Mouse (Mus musculus): Measurements from ENCODE around the gene Arhgef1. TPM values are rescaled to one million over a fixed set of nuclear protein-coding genes. Genes with fewer than 3 reads are reported as not detected.

Gene Arhgef1
- polyA plus RNA-seq, 1 experiment: 39.6 TPM

DNA sequence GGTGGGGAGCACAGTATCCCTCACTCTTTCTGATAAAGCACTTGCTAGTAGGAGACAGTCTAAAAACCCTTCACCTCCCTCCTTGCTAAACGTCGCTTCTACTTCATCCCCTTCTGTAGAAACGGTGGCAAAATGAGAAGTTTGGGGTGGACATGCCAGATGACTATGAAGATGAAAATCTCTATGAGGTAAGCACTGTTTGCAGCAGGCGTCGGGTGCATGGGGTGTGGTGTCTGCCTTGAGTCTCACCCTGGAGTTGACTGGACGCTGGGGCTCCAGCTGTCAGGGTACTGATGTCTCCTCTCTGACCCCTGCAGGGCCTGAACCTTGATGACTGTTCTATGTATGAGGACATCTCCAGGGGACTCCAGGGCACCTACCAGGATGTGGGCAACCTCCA is 1.6 kb upstream of the Arhgef1 start:
- TF ChIP-seq CTCF (IDR thresholded peaks at IDR 0.05; ENCODE audit: control insufficient read depth, insufficient read depth, insufficient replicate concordance, low read depth, low read length) (no peak), POLR2A (IDR thresholded peaks at IDR 0.05; ENCODE audit: control insufficient read depth, low read depth, low read length) (no peak)
- H3K4me1 ChIP-seq (ENCODE audit: control insufficient read depth, insufficient read depth, low read length): peaks cover 3% of the 10 kb centered on the region; the same call in 1 of the 2 replicates
- H3K4me3 ChIP-seq (ENCODE audit: control insufficient read depth, low read depth, low read length): no peak overlapping the region
- H3K36me3 ChIP-seq (ENCODE audit: control insufficient read depth, insufficient read depth, low read length): no peaks in the 10 kb centered on the region
- H3K27ac ChIP-seq (ENCODE audit: control insufficient read depth, insufficient read depth, low read depth, low read length): no peak overlapping the region
- H3K27me3 ChIP-seq (ENCODE audit: control insufficient read depth, insufficient read depth, low read length): no peaks in the 10 kb centered on the region

DNA sequence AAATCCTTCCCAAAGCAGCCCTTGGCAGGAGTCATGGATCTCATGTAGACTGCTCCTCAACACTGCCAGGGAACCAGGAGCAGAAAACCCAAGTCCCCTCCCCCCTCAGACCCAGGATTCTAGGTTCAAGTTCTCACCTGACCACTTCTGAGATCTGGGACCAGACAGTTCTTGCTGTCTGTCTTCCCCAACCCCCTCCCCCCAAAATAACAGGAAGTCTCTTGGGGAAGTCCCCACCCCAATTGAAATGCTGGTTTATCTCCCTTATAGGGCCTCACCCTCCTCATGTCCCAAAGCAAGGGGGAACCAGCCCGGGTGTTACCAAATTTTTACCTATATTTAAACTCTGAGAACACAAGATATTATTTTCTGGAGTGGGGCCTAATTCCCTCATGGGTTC is 870 bp upstream of the Arhgef1 start:
- Histone ChIP-seq H3K4me1 (ENCODE audit: control insufficient read depth, insufficient read depth, low read length) (peaks cover 3% of the 10 kb centered on the region; the same call in 1 of the 2 replicates), H3K27ac (ENCODE audit: control insufficient read depth, insufficient read depth, low read depth, low read length) (no peak overlapping the region), H3K36me3 (ENCODE audit: control insufficient read depth, insufficient read depth, low read length) (no peaks in the 10 kb centered on the region), H3K4me3 (ENCODE audit: control insufficient read depth, low read depth, low read length) (no peak overlapping the region), H3K27me3 (ENCODE audit: control insufficient read depth, insufficient read depth, low read length) (no peaks in the 10 kb centered on the region)
- TF ChIP-seq CTCF (IDR thresholded peaks at IDR 0.05; ENCODE audit: control insufficient read depth, insufficient read depth, insufficient replicate concordance, low read depth, low read length) (no peak), POLR2A (IDR thresholded peaks at IDR 0.05; ENCODE audit: control insufficient read depth, low read depth, low read length) (no peak)

DNA sequence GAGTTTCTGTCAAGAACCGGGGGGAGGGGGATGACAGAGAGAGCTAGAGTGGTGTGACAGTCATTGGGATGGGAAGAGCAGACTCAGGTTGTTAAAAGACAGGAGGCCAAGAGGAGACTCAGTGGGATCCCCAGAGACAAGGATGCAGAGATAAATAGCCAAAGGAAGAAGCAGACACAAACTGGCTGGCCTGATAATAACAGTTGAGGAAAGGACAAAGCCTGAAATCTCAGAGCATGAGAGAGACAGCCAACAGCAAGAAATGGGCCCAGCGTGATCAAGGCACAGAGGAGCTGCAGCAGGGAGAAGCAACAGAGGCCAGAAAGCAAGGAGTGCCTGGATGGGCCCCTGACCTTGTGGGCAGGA is 465 bp upstream of the Arhgef1 start:
- H3K27ac ChIP-seq (ENCODE audit: control insufficient read depth, insufficient read depth, low read depth, low read length): peak overlapping the region; percentile 56; the same call in 1 of the 2 replicates
- H3K4me1 ChIP-seq (ENCODE audit: control insufficient read depth, insufficient read depth, low read length): peaks cover 3% of the 10 kb centered on the region; the same call in 1 of the 2 replicates
- H3K36me3 ChIP-seq (ENCODE audit: control insufficient read depth, insufficient read depth, low read length): no peaks in the 10 kb centered on the region
- H3K4me3 ChIP-seq (ENCODE audit: control insufficient read depth, low read depth, low read length): peak overlapping the region; percentile 71
- H3K27me3 ChIP-seq (ENCODE audit: control insufficient read depth, insufficient read depth, low read length): no peaks in the 10 kb centered on the region
- TF ChIP-seq POLR2A (IDR thresholded peaks at IDR 0.05; ENCODE audit: control insufficient read depth, low read depth, low read length) (no peak), CTCF (IDR thresholded peaks at IDR 0.05; ENCODE audit: control insufficient read depth, insufficient read depth, insufficient replicate concordance, low read depth, low read length) (no peak)

DNA sequence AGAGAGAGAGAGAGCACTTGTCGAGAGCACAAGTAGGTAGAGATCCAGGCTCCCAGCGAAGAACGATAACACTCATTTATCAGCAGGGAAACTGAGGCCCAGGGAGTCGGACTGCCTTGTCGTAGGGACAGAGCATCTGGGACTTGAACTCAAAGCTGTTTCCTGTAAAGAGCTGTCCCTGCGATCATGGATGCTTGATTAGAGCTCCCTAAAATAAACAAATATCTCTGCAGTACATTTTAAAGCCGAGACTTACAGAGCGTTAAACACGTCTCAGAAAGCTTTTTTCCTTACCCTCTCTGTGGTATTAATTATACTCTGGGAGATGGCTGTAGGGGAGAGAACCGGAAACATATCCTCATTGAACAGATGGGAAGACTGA is 723 bp downstream of the Arhgef1 start:
- TF ChIP-seq POLR2A (IDR thresholded peaks at IDR 0.05; ENCODE audit: control insufficient read depth, low read depth, low read length): no peak
- no peak for TF ChIP-seq CTCF (IDR thresholded peaks at IDR 0.05; ENCODE audit: control insufficient read depth, insufficient read depth, insufficient replicate concordance, low read depth, low read length)
- Histone ChIP-seq H3K27ac (ENCODE audit: control insufficient read depth, insufficient read depth, low read depth, low read length) (peak overlapping the region; percentile 39; the same call in 1 of the 2 replicates), H3K4me3 (ENCODE audit: control insufficient read depth, low read depth, low read length) (peak overlapping the region; percentile 71), H3K27me3 (ENCODE audit: control insufficient read depth, insufficient read depth, low read length) (no peaks in the 10 kb centered on the region), H3K4me1 (ENCODE audit: control insufficient read depth, insufficient read depth, low read length) (peaks cover 3% of the 10 kb centered on the region; the same call in 1 of the 2 replicates), H3K36me3 (ENCODE audit: control insufficient read depth, insufficient read depth, low read length) (no peaks in the 10 kb centered on the region)

DNA sequence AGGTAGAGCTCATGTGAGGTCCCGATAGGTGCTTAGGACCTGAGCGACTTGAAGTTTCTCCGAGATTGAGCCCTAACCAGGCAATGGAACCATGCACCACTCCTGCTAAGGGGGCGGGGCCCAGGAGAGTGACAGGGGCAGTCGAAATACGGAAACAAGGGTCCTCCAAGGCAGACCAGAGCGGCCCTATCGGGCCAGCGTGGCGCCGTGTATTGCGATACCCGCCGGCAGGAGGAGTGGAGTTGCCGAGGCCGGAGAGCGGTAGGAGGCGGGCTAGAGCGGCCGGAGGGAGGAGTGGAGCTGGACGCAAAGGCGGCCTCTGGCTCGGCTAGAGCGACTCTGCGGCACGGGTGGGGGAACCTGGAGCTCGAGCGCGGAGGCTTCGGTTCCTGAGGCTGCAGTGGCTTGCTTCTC is 1.4 kb downstream of the Arhgef1 start:
- Histone ChIP-seq H3K4me3 (ENCODE audit: control insufficient read depth, low read depth, low read length) (peak overlapping the region; percentile 76), H3K4me1 (ENCODE audit: control insufficient read depth, insufficient read depth, low read length) (peaks cover 3% of the 10 kb centered on the region; the same call in 1 of the 2 replicates), H3K27ac (ENCODE audit: control insufficient read depth, insufficient read depth, low read depth, low read length) (no peak overlapping the region), H3K27me3 (ENCODE audit: control insufficient read depth, insufficient read depth, low read length) (no peaks in the 10 kb centered on the region), H3K36me3 (ENCODE audit: control insufficient read depth, insufficient read depth, low read length) (no peaks in the 10 kb centered on the region)
- TF ChIP-seq POLR2A (IDR thresholded peaks at IDR 0.05; ENCODE audit: control insufficient read depth, low read depth, low read length) (peak; percentile 47; the same call in 1 of the 2 replicates), CTCF (IDR thresholded peaks at IDR 0.05; ENCODE audit: control insufficient read depth, insufficient read depth, insufficient replicate concordance, low read depth, low read length) (no peak)

DNA sequence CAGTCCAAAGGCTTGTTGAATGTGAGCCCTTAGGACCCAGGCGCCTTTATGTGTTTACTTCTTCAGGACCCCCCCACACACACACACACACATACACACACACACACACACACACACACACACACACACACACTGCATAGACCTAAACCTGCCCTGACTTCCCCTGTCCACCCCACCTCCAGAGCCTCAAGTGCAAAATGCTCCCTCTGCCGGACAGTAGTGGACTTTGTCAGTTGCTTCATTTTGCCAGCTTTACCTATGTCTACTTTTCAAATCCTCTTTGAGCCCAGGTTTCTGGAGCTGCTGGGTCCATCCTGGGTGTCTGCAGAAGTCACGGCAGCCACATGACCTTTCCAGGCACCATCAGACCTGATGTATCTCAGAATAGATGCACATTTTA is 2.2 kb downstream of the Arhgef1 start:
- Histone ChIP-seq H3K27ac (ENCODE audit: control insufficient read depth, insufficient read depth, low read depth, low read length) (no peak overlapping the region), H3K4me3 (ENCODE audit: control insufficient read depth, low read depth, low read length) (no peak overlapping the region), H3K4me1 (ENCODE audit: control insufficient read depth, insufficient read depth, low read length) (peaks cover 3% of the 10 kb centered on the region; the same call in 1 of the 2 replicates), H3K27me3 (ENCODE audit: control insufficient read depth, insufficient read depth, low read length) (no peaks in the 10 kb centered on the region), H3K36me3 (ENCODE audit: control insufficient read depth, insufficient read depth, low read length) (no peaks in the 10 kb centered on the region)
- peak; percentile 29; the same call in 1 of the 2 replicates for TF ChIP-seq CTCF (IDR thresholded peaks at IDR 0.05; ENCODE audit: control insufficient read depth, insufficient read depth, insufficient replicate concordance, low read depth, low read length)
- TF ChIP-seq POLR2A (IDR thresholded peaks at IDR 0.05; ENCODE audit: control insufficient read depth, low read depth, low read length): no peak

DNA sequence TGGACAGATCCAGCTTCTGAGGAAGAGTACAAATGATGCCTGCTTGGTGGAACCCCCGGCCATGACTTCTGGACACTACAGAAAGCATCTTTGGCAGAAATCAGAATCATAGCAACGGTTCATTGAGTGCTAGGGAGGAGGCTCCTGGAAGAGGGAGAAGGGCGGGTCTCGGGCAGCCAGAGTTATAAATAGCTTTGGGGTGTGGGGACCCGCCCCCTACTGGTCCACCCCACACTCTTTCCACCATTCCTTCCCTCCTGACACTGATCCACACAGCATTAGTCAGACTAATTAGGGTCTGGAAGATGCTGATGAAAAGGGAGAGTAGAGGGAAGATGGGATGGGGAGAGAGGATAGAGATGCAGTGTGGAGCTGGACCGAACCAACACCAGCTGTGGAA is 3.8 kb downstream of the Arhgef1 start:
- Histone ChIP-seq H3K27ac (ENCODE audit: control insufficient read depth, insufficient read depth, low read depth, low read length) (no peak overlapping the region), H3K4me3 (ENCODE audit: control insufficient read depth, low read depth, low read length) (no peak overlapping the region), H3K27me3 (ENCODE audit: control insufficient read depth, insufficient read depth, low read length) (no peaks in the 10 kb centered on the region), H3K36me3 (ENCODE audit: control insufficient read depth, insufficient read depth, low read length) (no peaks in the 10 kb centered on the region), H3K4me1 (ENCODE audit: control insufficient read depth, insufficient read depth, low read length) (peaks cover 3% of the 10 kb centered on the region; the same call in 1 of the 2 replicates)
- TF ChIP-seq POLR2A (IDR thresholded peaks at IDR 0.05; ENCODE audit: control insufficient read depth, low read depth, low read length): no peak
- no peak for TF ChIP-seq CTCF (IDR thresholded peaks at IDR 0.05; ENCODE audit: control insufficient read depth, insufficient read depth, insufficient replicate concordance, low read depth, low read length)

Measured in testis, adult 2 months (tissue).